Mouse (Mus musculus): Measurements from ENCODE around the gene Ankrd1. TPM values are rescaled to one million over a fixed set of nuclear protein-coding genes. Genes with fewer than 3 reads are reported as not detected.

Gene Ankrd1
- polyA plus RNA-seq, 1 experiment, result not detected

GRCm38 (mm10) chr19:36143571-36143970 lies 23.7 kb upstream of the Ankrd1 start:
- no peaks in the 10 kb centered on the region for H3K4me1 ChIP-seq (ENCODE audit: control insufficient read depth, insufficient read depth, low read length)
- H3K4me3 ChIP-seq (ENCODE audit: insufficient read depth, low read depth, low read length), result no peak overlapping the region
- WGBS, result 69% methylated on average over 2 of the region's 2 CpGs
- H3K27ac ChIP-seq (ENCODE audit: insufficient read depth, low read depth, low read length), result no peak overlapping the region
- TF ChIP-seq CTCF (IDR thresholded peaks at IDR 0.05; ENCODE audit: insufficient read depth, low read depth, low read length) (no peak), POLR2A (IDR thresholded peaks at IDR 0.05; ENCODE audit: insufficient read depth, low read depth, low read length) (no peak)

- Histone ChIP-seq H3K4me3 (ENCODE audit: insufficient read depth, low read depth, low read length) (no peak overlapping the region), H3K4me1 (ENCODE audit: control insufficient read depth, insufficient read depth, low read length) (no peaks in the 10 kb centered on the region), H3K27ac (ENCODE audit: insufficient read depth, low read depth, low read length) (no peak overlapping the region)
- 31% methylated on average over 5 of the region's 5 CpGs for WGBS
- TF ChIP-seq POLR2A (IDR thresholded peaks at IDR 0.05; ENCODE audit: insufficient read depth, low read depth, low read length) (no peak), CTCF (IDR thresholded peaks at IDR 0.05; ENCODE audit: insufficient read depth, low read depth, low read length) (no peak)
These were observed 13.8 kb upstream of the Ankrd1 start for GRCm38 (mm10) chr19:36133731-36134130.

GRCm38 (mm10) chr19:36133064-36133463 lies 13.2 kb upstream of the Ankrd1 start:
- no peak overlapping the region for H3K4me3 ChIP-seq (ENCODE audit: insufficient read depth, low read depth, low read length)
- TF ChIP-seq CTCF (IDR thresholded peaks at IDR 0.05; ENCODE audit: insufficient read depth, low read depth, low read length) (no peak), POLR2A (IDR thresholded peaks at IDR 0.05; ENCODE audit: insufficient read depth, low read depth, low read length) (no peak)
- WGBS, result 91% methylated on average over 6 of the region's 6 CpGs
- no peak overlapping the region for H3K27ac ChIP-seq (ENCODE audit: insufficient read depth, low read depth, low read length)
- no peaks in the 10 kb centered on the region for H3K4me1 ChIP-seq (ENCODE audit: control insufficient read depth, insufficient read depth, low read length)

GRCm38 (mm10) chr19:36131990-36132389 lies 12.1 kb upstream of the Ankrd1 start:
- Histone ChIP-seq H3K4me3 (ENCODE audit: insufficient read depth, low read depth, low read length) (no peak overlapping the region), H3K27ac (ENCODE audit: insufficient read depth, low read depth, low read length) (no peak overlapping the region), H3K4me1 (ENCODE audit: control insufficient read depth, insufficient read depth, low read length) (no peaks in the 10 kb centered on the region)
- TF ChIP-seq CTCF (IDR thresholded peaks at IDR 0.05; ENCODE audit: insufficient read depth, low read depth, low read length) (no peak), POLR2A (IDR thresholded peaks at IDR 0.05; ENCODE audit: insufficient read depth, low read depth, low read length) (no peak)
- 70% methylated on average over 6 of the region's 6 CpGs for WGBS

GRCm38 (mm10) chr19:36130181-36130580 lies 10.3 kb upstream of the Ankrd1 start:
- 28% methylated on average over 2 of the region's 2 CpGs for WGBS
- Histone ChIP-seq H3K4me1 (ENCODE audit: control insufficient read depth, insufficient read depth, low read length) (no peaks in the 10 kb centered on the region), H3K27ac (ENCODE audit: insufficient read depth, low read depth, low read length) (no peak overlapping the region), H3K4me3 (ENCODE audit: insufficient read depth, low read depth, low read length) (no peak overlapping the region)
- no peak for TF ChIP-seq CTCF (IDR thresholded peaks at IDR 0.05; ENCODE audit: insufficient read depth, low read depth, low read length)
- no peak for TF ChIP-seq POLR2A (IDR thresholded peaks at IDR 0.05; ENCODE audit: insufficient read depth, low read depth, low read length)

GRCm38 (mm10) chr19:36129643-36130042 lies 9.7 kb upstream of the Ankrd1 start:
- Histone ChIP-seq H3K4me1 (ENCODE audit: control insufficient read depth, insufficient read depth, low read length) (no peaks in the 10 kb centered on the region), H3K27ac (ENCODE audit: insufficient read depth, low read depth, low read length) (no peak overlapping the region), H3K4me3 (ENCODE audit: insufficient read depth, low read depth, low read length) (no peak overlapping the region)
- WGBS, result 65% methylated on average over 12 of the region's 12 CpGs
- TF ChIP-seq POLR2A (IDR thresholded peaks at IDR 0.05; ENCODE audit: insufficient read depth, low read depth, low read length), result no peak
- no peak for TF ChIP-seq CTCF (IDR thresholded peaks at IDR 0.05; ENCODE audit: insufficient read depth, low read depth, low read length)

GRCm38 (mm10) chr19:36129213-36129612 lies 9.3 kb upstream of the Ankrd1 start:
- Histone ChIP-seq H3K4me1 (ENCODE audit: control insufficient read depth, insufficient read depth, low read length) (no peaks in the 10 kb centered on the region), H3K4me3 (ENCODE audit: insufficient read depth, low read depth, low read length) (no peak overlapping the region), H3K27ac (ENCODE audit: insufficient read depth, low read depth, low read length) (no peak overlapping the region)
- TF ChIP-seq CTCF (IDR thresholded peaks at IDR 0.05; ENCODE audit: insufficient read depth, low read depth, low read length), result no peak
- TF ChIP-seq POLR2A (IDR thresholded peaks at IDR 0.05; ENCODE audit: insufficient read depth, low read depth, low read length), result no peak
- 62% methylated on average over 9 of the region's 9 CpGs for WGBS

GRCm38 (mm10) chr19:36128440-36128839 lies 8.5 kb upstream of the Ankrd1 start:
- WGBS, result 94% methylated on average over 3 of the region's 3 CpGs
- H3K27ac ChIP-seq (ENCODE audit: insufficient read depth, low read depth, low read length), result no peak overlapping the region
- H3K4me1 ChIP-seq (ENCODE audit: control insufficient read depth, insufficient read depth, low read length), result no peaks in the 10 kb centered on the region
- TF ChIP-seq CTCF (IDR thresholded peaks at IDR 0.05; ENCODE audit: insufficient read depth, low read depth, low read length), result no peak
- no peak for TF ChIP-seq POLR2A (IDR thresholded peaks at IDR 0.05; ENCODE audit: insufficient read depth, low read depth, low read length)
- no peak overlapping the region for H3K4me3 ChIP-seq (ENCODE audit: insufficient read depth, low read depth, low read length)

- TF ChIP-seq POLR2A (IDR thresholded peaks at IDR 0.05; ENCODE audit: insufficient read depth, low read depth, low read length) (no peak), CTCF (IDR thresholded peaks at IDR 0.05; ENCODE audit: insufficient read depth, low read depth, low read length) (no peak)
- WGBS, result 97% methylated on average over 1 of the region's 1 CpGs
- Histone ChIP-seq H3K27ac (ENCODE audit: insufficient read depth, low read depth, low read length) (no peak overlapping the region), H3K4me3 (ENCODE audit: insufficient read depth, low read depth, low read length) (no peak overlapping the region), H3K4me1 (ENCODE audit: control insufficient read depth, insufficient read depth, low read length) (no peaks in the 10 kb centered on the region)
These were observed 4.3 kb upstream of the Ankrd1 start for GRCm38 (mm10) chr19:36124203-36124602.

GRCm38 (mm10) chr19:36119219-36119618 lies 680 bp downstream of the Ankrd1 start:
- WGBS, result 96% methylated on average over 8 of the region's 8 CpGs

More at GRCm38 (mm10) chr19:36119219-36119618, 680 bp downstream of the Ankrd1 start:
- Histone ChIP-seq H3K4me3 (ENCODE audit: insufficient read depth, low read depth, low read length) (no peak overlapping the region), H3K4me1 (ENCODE audit: control insufficient read depth, insufficient read depth, low read length) (no peaks in the 10 kb centered on the region), H3K27ac (ENCODE audit: insufficient read depth, low read depth, low read length) (no peak overlapping the region)
- TF ChIP-seq CTCF (IDR thresholded peaks at IDR 0.05; ENCODE audit: insufficient read depth, low read depth, low read length) (no peak), POLR2A (IDR thresholded peaks at IDR 0.05; ENCODE audit: insufficient read depth, low read depth, low read length) (no peak)

All from olfactory bulb, adult 2 months (tissue).